Mouse (Mus musculus): ENCODE results near the gene Fbxl17. TPM values are rescaled to one million over a fixed set of nuclear protein-coding genes. Genes with fewer than 3 reads are reported as not detected.

Fbxl17 gene
- total and polyA plus RNA-seq, 2 experiments from 2014 or later = 11.4 to 26.3 TPM

DNA sequence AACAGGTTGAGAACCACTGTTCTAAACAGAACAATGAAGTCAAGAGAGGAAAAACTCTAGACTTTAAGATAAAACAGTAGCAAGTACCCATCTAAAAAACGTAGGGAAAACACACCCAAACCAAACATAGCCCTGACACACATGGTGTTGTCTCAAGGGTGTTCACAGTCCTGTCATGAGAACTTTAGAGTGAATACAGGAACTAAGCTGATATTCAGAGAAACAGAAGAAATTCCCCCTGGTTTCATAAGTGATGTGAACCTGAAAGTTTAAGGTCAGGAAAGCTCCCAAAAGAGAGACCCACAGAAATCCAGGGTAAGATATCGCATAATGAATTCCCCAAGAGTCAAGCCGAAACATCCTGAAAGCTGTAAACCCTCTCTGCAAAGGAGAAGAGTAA, 97.6 kb downstream of the Fbxl17 start:
- DNase-seq (ENCODE audit: low spot score) = no peak
- Histone ChIP-seq H3K4me1 (ENCODE audit: control insufficient read depth, insufficient read depth) (peaks cover 15% of the 10 kb centered on the region; the same call in 1 of the 2 replicates), H3K27ac (ENCODE audit: low read depth) (peak overlapping the region; percentile 20; the same call in 1 of the 2 replicates), H3K36me3 (replicated peaks; ENCODE audit: control insufficient read depth, insufficient read depth, low read length) (no peaks in the 10 kb centered on the region), H3K4me3 (ENCODE audit: low read depth, low read length) (no peak overlapping the region), H3K27me3 (ENCODE audit: control insufficient read depth, insufficient read depth, low read length) (no peaks in the 10 kb centered on the region), H3K4me2 (ENCODE audit: low read depth, low read length) (no peak overlapping the region), H3K9ac (replicated peaks; ENCODE audit: low read depth, low read length) (no peak overlapping the region), H3K9me3 (replicated peaks; ENCODE audit: control insufficient read depth, low read length) (no peaks in the 10 kb centered on the region)
- WGBS = 67% methylated on average over 3 of the region's 3 CpGs
- TF ChIP-seq CTCF (IDR thresholded peaks at IDR 0.05; ENCODE audit: low read depth) = no peak
- no peak for TF ChIP-seq EP300 (IDR thresholded peaks at IDR 0.05; ENCODE audit: low read depth)
- ATAC-seq (ENCODE audit: insufficient read depth, low read depth) = no peak

- H3K36me3 ChIP-seq (replicated peaks; ENCODE audit: control insufficient read depth, insufficient read depth, low read length) = no peaks in the 10 kb centered on the region
- no peak overlapping the region for H3K27ac ChIP-seq (ENCODE audit: low read depth)
Observed at GRCm38 (mm10) chr17:63400640-63401039, 99.2 kb downstream of the Fbxl17 start.

DNA sequence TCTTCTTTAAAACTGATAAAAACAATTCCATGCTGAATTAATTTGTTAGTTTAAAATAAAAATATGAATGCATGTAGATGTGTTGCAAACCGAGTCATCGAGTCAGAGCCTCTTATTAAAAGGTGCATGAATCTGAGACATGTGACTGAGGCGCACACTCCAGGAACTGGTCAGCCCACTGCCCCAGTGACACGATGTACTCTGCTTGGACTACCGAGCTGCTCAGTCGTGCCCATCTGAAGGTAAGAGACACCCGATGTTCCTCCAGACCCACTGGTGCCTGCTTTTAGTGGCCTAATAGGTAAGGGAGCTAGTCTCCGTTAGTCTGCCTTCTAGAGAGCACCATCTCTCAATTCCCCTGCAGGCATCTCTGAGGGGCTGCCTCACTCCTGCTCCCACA, 100.0 kb downstream of the Fbxl17 start:
- H3K4me3 ChIP-seq (ENCODE audit: low read depth, low read length) = no peak overlapping the region
- H3K27me3 ChIP-seq (ENCODE audit: control insufficient read depth, insufficient read depth, low read length) = no peaks in the 10 kb centered on the region
- no peaks in the 10 kb centered on the region for H3K9me3 ChIP-seq (replicated peaks; ENCODE audit: control insufficient read depth, low read length)
- ATAC-seq (ENCODE audit: insufficient read depth, low read depth) (no peak), DNase-seq (ENCODE audit: low spot score) (no peak)
- no peak overlapping the region for H3K4me2 ChIP-seq (ENCODE audit: low read depth, low read length)
- 91% methylated on average over 8 of the region's 8 CpGs for WGBS
- no peak for TF ChIP-seq EP300 (IDR thresholded peaks at IDR 0.05; ENCODE audit: low read depth)
- no peak for TF ChIP-seq CTCF (IDR thresholded peaks at IDR 0.05; ENCODE audit: low read depth)
- no peaks in the 10 kb centered on the region for H3K36me3 ChIP-seq (replicated peaks; ENCODE audit: control insufficient read depth, insufficient read depth, low read length)
- H3K4me1 ChIP-seq (ENCODE audit: control insufficient read depth, insufficient read depth) = 0 out of 2 replicates have a peak, but pooled peaks cover 6% of the 10 kb centered on the region
- no peak overlapping the region for H3K27ac ChIP-seq (ENCODE audit: low read depth)
- H3K9ac ChIP-seq (replicated peaks; ENCODE audit: low read depth, low read length) = no peak overlapping the region

More at GRCm38 (mm10) chr17:63400640-63401039, 99.2 kb downstream of the Fbxl17 start:
- no peak overlapping the region for H3K4me3 ChIP-seq (ENCODE audit: low read depth, low read length)
- no peaks in the 10 kb centered on the region for H3K9me3 ChIP-seq (replicated peaks; ENCODE audit: control insufficient read depth, low read length)
- no peaks in the 10 kb centered on the region for H3K27me3 ChIP-seq (ENCODE audit: control insufficient read depth, insufficient read depth, low read length)
- peaks cover 14% of the 10 kb centered on the region; the same call in 1 of the 2 replicates for H3K4me1 ChIP-seq (ENCODE audit: control insufficient read depth, insufficient read depth)
- ATAC-seq (ENCODE audit: insufficient read depth, low read depth) = no peak
- no peak overlapping the region for H3K9ac ChIP-seq (replicated peaks; ENCODE audit: low read depth, low read length)
- WGBS = 79% methylated on average over 5 of the region's 5 CpGs
- H3K4me2 ChIP-seq (ENCODE audit: low read depth, low read length) = no peak overlapping the region
- TF ChIP-seq CTCF (IDR thresholded peaks at IDR 0.05; ENCODE audit: low read depth) = no peak
- TF ChIP-seq EP300 (IDR thresholded peaks at IDR 0.05; ENCODE audit: low read depth) = no peak
- DNase-seq (ENCODE audit: low spot score) = no peak

- H3K9me3 ChIP-seq (replicated peaks; ENCODE audit: control insufficient read depth, low read length) = no peaks in the 10 kb centered on the region
- no peaks in the 10 kb centered on the region for H3K36me3 ChIP-seq (replicated peaks; ENCODE audit: control insufficient read depth, insufficient read depth, low read length)
- H3K9ac ChIP-seq (replicated peaks; ENCODE audit: low read depth, low read length) = no peak overlapping the region
- no peak for TF ChIP-seq EP300 (IDR thresholded peaks at IDR 0.05; ENCODE audit: low read depth)
- no peak for TF ChIP-seq CTCF (IDR thresholded peaks at IDR 0.05; ENCODE audit: low read depth)
- no peak overlapping the region for H3K4me2 ChIP-seq (ENCODE audit: low read depth, low read length)
- DNase-seq (ENCODE audit: low spot score) = no peak
- peaks cover 5% of the 10 kb centered on the region; the same call in 1 of the 2 replicates for H3K4me1 ChIP-seq (ENCODE audit: control insufficient read depth, insufficient read depth)
- no peaks in the 10 kb centered on the region for H3K27me3 ChIP-seq (ENCODE audit: control insufficient read depth, insufficient read depth, low read length)
- H3K27ac ChIP-seq (ENCODE audit: low read depth) = no peak overlapping the region
- WGBS = 77% methylated on average over 4 of the region's 4 CpGs
- no peak for ATAC-seq (ENCODE audit: insufficient read depth, low read depth)
- H3K4me3 ChIP-seq (ENCODE audit: low read depth, low read length) = no peak overlapping the region
Observed at GRCm38 (mm10) chr17:63391506-63391905, 108.3 kb downstream of the Fbxl17 start.

GRCm38 (mm10) chr17:63390951-63391350, 108.9 kb downstream of the Fbxl17 start:
- no peak overlapping the region for H3K27ac ChIP-seq (ENCODE audit: low read depth)
- no peaks in the 10 kb centered on the region for H3K36me3 ChIP-seq (replicated peaks; ENCODE audit: control insufficient read depth, insufficient read depth, low read length)
- TF ChIP-seq EP300 (IDR thresholded peaks at IDR 0.05; ENCODE audit: low read depth) = no peak
- TF ChIP-seq CTCF (IDR thresholded peaks at IDR 0.05; ENCODE audit: low read depth) = no peak
- no peak overlapping the region for H3K9ac ChIP-seq (replicated peaks; ENCODE audit: low read depth, low read length)
- H3K4me2 ChIP-seq (ENCODE audit: low read depth, low read length) = no peak overlapping the region
- H3K4me3 ChIP-seq (ENCODE audit: low read depth, low read length) = no peak overlapping the region
- DNase-seq (ENCODE audit: low spot score) = no peak
- no peak for ATAC-seq (ENCODE audit: insufficient read depth, low read depth)
- H3K27me3 ChIP-seq (ENCODE audit: control insufficient read depth, insufficient read depth, low read length) = no peaks in the 10 kb centered on the region
- no peaks in the 10 kb centered on the region for H3K9me3 ChIP-seq (replicated peaks; ENCODE audit: control insufficient read depth, low read length)
- 83% methylated on average over 4 of the region's 4 CpGs for WGBS
- H3K4me1 ChIP-seq (ENCODE audit: control insufficient read depth, insufficient read depth) = peaks cover 5% of the 10 kb centered on the region; the same call in 1 of the 2 replicates

DNA sequence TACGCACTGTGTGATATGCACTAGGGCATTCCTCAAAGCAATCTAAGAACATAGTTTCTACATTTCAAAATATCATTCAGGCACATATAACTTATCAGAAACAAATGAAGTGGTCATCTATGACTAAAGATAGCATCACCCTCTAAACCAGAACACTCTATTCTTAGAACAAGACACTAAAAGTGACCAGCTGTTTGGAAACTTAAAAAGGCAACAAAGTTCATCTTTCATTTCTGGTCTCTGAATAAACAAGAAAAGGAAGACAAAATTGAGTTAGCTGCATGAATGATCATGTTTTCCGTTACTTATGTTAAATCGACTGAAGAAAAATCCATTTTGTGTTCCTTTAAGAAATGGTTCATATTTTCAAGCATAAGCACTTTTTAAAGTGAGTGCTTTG, 128.8 kb downstream of the Fbxl17 start:
- H3K27me3 ChIP-seq (ENCODE audit: control insufficient read depth, insufficient read depth, low read length) = no peaks in the 10 kb centered on the region
- no peak for TF ChIP-seq EP300 (IDR thresholded peaks at IDR 0.05; ENCODE audit: low read depth)
- no peak for TF ChIP-seq CTCF (IDR thresholded peaks at IDR 0.05; ENCODE audit: low read depth)
- 58% methylated on average over 3 of the region's 3 CpGs for WGBS
- H3K4me1 ChIP-seq (ENCODE audit: control insufficient read depth, insufficient read depth) = peaks cover 15% of the 10 kb centered on the region
- H3K9me3 ChIP-seq (replicated peaks; ENCODE audit: control insufficient read depth, low read length) = no peaks in the 10 kb centered on the region
- DNase-seq (ENCODE audit: low spot score) = no peak
- ATAC-seq (ENCODE audit: insufficient read depth, low read depth) = no peak
- H3K4me2 ChIP-seq (ENCODE audit: low read depth, low read length) = peak overlapping the region; percentile 30; the same call in 1 of the 2 replicates
- no peak overlapping the region for H3K9ac ChIP-seq (replicated peaks; ENCODE audit: low read depth, low read length)
- no peak overlapping the region for H3K4me3 ChIP-seq (ENCODE audit: low read depth, low read length)
- peak overlapping the region; percentile 48; the same call in 1 of the 2 replicates for H3K27ac ChIP-seq (ENCODE audit: low read depth)
- no peaks in the 10 kb centered on the region for H3K36me3 ChIP-seq (replicated peaks; ENCODE audit: control insufficient read depth, insufficient read depth, low read length)
